Mouse (Mus musculus): ENCODE results near the gene Pmpca. TPM values are rescaled to one million over a fixed set of nuclear protein-coding genes. Genes with fewer than 3 reads are reported as not detected.

Gene Pmpca
- total RNA-seq (2015) = 36.7 and 50.1 TPM in 2 replicates
- total RNA-seq (2017) = 52.8 and 62.4 TPM in 2 replicates

DNA sequence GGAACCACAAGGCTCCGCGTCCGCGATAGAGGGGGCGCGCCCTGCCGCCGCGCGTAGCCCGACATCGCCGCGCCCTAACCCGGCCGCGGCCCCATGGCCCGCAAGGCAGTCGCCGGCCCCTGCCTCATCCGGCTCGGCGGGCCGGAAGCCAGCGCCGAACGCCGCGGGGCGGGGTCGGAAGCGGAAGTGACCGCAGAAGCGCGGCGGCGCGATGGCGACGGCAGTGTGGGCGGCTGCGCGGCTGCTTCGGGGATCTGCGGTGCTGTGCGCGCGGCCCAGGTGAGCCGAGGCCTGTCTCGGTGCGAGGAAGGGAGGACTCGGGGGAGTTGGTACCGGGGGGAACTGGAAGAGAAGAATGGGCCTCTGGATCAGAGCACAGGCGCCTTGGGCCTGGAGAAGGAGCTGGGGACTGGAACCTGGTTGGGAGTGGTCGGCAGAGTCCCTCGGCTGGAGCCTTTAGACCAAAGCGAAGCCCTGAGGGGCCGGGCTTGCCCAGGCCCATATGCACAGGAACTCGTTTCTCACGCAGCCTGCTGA lies at the start of gene Pmpca, which contains the start of gene Entr1:
Gene Pmpca, plus strand, starts transcription at position 186 of the 537 bp plus-strand sequence.
Gene Entr1, minus strand, starts transcription at position 163 of the 537 bp plus-strand sequence.
- ATAC-seq (replicated peaks; ENCODE audit: poor library complexity) = peak; percentile 93

GRCm38 (mm10) chr2:26341510-26341981 lies 47.6 kb upstream of the Pmpca start:
- ATAC-seq (replicated peaks; ENCODE audit: poor library complexity) = no peak

DNA sequence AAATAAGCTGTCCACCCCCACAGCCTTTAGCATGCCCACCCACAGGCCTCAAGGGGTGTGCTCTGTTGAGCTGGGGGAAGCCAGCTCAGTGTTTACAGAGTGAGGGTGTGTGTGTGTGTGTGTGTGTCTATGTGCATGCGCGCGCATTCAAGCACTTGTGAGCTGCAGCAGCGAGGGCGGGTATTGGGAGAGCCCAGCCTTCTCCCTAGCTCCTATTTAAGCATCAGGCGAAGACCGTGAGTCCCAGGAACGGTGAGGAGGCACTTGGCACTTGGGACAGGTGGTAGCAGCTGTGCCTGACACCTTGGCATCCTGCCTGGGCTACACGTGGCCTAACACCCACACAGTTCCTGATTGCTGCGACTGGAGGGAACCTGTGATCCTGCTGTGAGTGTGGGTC lies 47.1 kb upstream of the Pmpca start:
- ATAC-seq (replicated peaks; ENCODE audit: poor library complexity) = no peak

DNA sequence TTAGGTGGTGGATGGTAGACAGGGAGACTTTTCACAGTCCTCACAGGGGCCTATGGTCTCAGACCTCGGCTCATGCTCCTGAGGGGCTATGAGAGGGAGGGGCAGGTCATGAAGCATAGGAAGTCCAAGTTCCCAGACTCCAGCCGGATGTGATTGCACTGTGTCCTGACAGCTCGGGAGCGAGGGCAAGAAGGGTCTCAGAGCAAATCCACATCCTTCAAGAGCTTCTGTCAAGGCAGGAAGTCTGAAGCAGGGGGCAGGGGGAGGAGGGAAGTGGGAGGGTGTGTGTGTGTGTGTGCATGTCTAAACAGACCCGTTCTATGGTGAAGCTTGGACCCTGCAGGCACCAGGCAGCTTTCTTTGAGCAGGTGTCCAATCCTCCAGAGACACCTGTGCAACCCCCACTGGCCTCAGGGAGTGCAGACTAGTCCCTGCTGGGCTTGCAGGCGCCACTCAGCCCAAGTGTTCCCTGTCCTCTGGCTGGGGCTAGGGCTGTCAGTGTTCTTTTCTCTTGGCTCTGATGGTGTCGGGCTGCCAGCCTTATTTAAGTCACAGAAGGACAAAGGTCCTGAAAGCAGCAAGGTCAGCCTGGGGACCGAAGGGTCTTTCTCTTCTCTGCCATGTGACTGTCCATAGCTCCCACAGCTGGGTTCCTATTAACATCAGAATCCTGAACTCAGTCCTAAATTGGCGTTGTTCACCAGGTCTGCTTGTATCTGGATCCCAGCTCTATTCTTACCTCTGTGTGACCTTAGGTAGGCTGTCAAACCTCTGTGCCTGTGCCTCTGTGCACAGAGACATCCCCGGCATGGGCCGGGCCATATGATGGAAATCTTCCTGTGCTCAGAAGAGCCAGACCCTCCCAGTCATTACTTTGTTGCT lies 46.3 kb upstream of the Pmpca start:
- ATAC-seq (replicated peaks; ENCODE audit: poor library complexity) = no peak

DNA sequence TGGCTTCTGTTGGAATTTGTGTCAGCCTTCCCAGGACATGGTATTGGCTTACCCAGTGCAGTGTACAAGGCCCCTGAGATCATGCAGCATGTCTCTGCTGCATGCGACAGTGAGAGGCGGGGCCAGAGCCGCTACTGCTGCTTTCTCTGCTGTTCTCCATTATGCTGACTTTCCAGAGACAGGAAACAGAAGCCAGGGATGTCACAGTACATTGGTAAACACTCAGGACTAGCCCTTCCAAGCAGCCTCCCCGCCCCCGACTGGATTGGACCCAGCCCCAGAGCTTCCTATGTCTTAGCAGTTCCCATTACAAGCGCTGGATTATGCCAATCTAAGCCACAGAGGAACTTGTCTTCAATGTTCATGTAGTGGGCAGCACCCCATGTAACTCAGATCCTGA lies 40.9 kb upstream of the Pmpca start:
- ATAC-seq (replicated peaks; ENCODE audit: poor library complexity) = no peak

GRCm38 (mm10) chr2:26351358-26352290 lies 37.5 kb upstream of the Pmpca start, which contains the start of gene Dnlz:
Gene Dnlz, minus strand, starts transcription at chr2:26352110.
- peak; percentile 93 for ATAC-seq (replicated peaks; ENCODE audit: poor library complexity)

DNA sequence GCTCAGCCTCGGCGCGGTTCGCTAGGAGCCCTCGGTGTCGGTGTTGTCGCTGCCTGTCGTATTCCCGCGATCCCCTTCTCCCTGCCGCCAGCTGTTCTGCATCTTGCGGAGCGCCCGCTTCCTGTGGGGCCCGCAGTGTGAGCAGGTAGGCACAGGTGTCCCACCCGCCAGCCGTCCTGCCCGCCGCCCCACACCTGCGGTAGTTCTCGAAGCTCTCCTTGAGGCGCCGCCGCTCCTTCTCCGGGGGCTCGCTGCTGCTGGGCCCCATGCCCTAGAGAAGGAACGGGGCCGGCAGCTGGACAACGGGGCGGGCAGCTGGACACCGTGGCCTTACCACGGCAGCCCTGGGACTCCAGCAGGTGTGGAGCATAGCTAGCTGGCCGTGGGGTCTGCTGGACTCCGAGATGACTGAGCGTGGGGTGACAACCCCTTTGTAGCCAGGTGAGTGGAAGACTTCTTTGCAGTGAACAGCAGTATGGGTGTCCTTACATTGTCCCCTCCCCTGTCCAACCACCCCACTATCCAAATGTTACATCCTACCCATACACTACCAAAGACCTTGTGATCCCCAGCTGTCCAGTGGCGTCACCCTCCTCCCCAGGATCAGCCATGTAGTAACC lies 36.7 kb upstream of the Pmpca start:
- peak; percentile 32 for ATAC-seq (replicated peaks; ENCODE audit: poor library complexity)

DNA sequence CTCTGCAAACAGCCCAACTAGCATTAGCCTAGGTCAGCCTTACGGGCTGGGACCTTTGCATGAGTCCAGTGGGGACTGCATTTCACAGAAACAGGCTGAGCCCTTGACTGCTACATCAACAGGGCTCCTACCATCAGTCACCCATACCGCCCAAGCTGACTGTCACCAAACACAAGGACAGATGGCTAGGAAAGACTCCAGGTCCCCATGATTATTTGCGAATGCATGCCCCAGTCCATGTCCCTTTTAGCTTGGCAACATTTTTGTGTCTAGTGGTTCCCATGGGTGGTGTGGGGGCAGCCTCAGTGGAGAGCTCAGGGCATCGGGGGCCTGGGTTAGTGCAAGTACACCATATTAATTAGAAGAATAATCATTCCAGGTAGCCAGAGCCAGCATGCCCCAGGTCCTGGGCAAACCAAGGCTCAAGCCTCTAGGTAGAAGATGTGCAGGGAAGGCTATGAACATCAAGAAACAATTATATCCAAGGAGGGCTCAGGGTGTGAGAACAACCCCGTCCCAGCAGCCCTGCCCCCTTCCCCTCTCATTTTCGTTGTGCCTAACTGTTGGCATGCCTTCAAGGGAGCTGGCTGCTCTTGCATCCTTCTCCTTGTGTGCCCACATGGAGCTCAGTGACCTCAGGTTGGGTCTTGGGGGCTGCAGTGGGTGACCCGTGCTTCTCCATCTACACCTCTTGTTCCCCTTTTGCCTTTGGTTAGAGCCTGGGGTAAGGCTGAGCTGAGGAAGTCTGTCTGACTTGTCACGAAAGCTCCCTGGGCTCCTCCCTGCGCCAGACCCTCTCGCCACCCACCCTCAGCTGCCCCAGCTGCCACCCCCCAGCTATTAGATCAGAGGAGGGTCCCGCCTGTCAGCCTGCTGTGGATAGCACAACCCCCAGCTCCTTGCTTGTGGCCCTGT lies 35.8 kb upstream of the Pmpca start:
- ATAC-seq (replicated peaks; ENCODE audit: poor library complexity) = no peak

GRCm38 (mm10) chr2:26354401-26354800 lies 34.7 kb upstream of the Pmpca start:
- no peak for ATAC-seq (replicated peaks; ENCODE audit: poor library complexity)

DNA sequence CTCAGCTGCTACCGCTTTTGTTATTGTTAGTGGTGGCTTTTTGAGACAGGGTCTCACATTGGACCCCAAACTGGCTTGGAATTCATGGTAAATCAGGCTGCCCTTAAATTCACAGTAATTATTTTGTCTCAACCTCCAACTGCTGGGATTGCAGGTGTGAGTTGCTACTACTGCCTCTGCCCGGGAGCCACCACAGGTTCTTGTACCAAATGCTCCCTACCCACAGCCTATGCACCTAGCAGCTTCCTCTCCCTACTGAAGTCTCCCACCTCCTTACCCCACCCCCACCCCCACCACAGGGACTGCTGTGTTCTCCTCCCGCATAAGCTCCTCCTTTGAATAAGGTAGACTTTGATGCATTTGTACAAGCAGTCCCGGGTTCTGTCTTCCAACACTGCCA lies 32.9 kb upstream of the Pmpca start:
- no peak for ATAC-seq (replicated peaks; ENCODE audit: poor library complexity)

DNA sequence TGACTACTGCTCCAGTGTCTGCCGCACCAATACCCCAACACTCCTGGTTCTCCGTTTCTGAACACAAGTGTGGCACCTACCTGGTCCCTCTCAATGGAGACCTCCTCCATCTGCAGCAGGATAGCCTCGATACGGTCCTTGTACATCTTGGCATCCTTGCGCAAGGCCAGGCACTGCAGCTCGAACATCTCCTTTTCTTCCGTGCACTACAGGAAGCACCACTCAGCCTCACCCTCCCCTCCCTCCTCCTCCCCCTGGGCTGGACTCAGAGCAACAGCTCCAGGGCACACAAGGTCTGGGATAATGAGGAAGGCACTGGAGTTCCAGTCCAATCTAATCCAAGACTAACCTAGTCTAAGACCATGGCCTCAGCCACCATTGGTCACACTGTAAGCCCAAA lies 32.5 kb upstream of the Pmpca start:
- ATAC-seq (replicated peaks; ENCODE audit: poor library complexity) = no peak

DNA sequence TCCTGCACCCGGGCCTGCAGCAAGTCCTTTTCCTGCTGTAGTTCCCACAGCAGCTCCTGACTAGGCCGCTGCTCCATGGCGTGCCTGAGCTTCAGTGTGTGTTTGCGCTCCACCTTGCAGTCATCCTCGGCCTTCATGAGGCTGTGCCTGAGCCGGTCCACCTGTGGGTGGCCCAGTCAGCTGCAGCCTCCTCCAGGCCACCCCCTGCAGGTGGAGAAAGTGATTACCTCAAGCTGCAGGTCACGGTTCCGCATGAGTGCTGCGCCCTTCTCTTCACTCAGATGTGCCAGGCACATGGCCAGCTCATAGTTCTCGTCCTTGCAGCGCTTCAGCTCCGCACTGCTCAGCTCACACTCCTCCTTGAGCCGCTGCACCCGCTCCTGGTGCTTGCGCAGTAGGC lies 31.7 kb upstream of the Pmpca start:
- ATAC-seq (replicated peaks; ENCODE audit: poor library complexity) = no peak

GRCm38 (mm10) chr2:26358667-26359320 lies 30.3 kb upstream of the Pmpca start:
- ATAC-seq (replicated peaks; ENCODE audit: poor library complexity) = no peak

GRCm38 (mm10) chr2:26359983-26360382 lies 29.2 kb upstream of the Pmpca start:
- ATAC-seq (replicated peaks; ENCODE audit: poor library complexity) = peak; percentile 77

DNA sequence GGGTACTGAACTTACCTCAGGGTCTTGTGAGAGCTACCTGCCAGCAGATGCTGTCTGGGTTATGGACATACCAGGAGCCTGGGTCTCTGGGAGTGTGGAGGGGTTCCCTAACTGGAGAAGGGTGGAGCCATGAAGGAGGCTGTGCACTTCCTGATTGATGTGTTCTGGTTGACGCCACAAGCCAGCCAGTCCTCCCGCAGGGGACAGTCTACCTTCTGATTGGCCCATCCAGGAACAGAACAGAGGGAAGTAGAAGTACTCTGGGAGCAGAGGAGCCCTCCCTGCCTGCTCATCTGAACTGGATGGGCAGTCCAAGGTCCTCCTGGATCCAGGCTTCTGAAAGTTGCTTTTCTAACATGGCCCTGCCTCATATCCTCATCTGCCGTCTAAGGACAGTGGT lies 28.4 kb upstream of the Pmpca start, which contains the start of gene Card9:
Gene Card9, minus strand, starts transcription at position 147 of the 400 bp plus-strand sequence.
- peak; percentile 82 for ATAC-seq (replicated peaks; ENCODE audit: poor library complexity)

DNA sequence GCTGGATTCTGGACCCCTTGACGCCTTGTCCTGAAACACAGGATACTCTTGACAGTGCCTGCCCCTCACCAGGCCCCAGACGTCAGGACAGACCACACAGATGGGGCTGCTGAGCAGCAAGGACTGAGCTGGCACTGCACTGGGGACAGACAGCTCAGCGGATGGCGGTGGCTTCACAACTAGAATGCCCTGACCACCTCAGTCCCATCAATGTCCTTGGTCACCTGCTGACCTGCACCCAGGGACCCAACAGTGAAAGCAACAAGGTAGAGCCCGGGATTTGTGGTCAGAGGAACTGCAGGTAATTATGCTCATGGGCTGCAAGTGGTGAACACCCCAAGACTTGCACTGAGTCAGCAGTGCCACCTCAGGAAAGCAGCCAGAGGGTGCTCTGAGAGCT lies 26.1 kb upstream of the Pmpca start:
- no peak for ATAC-seq (replicated peaks; ENCODE audit: poor library complexity)

DNA sequence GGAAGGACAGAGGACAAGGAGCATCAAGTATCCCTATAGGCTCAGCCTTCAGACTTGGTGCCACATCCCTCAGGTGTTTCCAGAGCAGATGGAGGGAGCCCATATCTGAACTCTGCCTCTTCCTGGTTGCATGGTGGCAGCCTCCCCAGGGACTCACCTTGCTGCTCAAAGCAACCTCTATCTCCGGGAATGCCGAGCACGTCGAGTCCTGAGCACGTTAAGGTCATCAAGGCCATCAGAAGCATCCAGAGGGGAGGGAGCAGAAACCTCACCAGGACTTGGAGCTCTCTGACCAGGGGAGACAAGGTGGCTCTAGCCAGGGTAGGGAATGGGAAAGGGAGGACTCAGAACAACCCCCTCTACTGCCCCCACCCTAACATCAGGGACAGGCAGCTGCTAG lies 25.7 kb upstream of the Pmpca start:
- ATAC-seq (replicated peaks; ENCODE audit: poor library complexity) = no peak

DNA sequence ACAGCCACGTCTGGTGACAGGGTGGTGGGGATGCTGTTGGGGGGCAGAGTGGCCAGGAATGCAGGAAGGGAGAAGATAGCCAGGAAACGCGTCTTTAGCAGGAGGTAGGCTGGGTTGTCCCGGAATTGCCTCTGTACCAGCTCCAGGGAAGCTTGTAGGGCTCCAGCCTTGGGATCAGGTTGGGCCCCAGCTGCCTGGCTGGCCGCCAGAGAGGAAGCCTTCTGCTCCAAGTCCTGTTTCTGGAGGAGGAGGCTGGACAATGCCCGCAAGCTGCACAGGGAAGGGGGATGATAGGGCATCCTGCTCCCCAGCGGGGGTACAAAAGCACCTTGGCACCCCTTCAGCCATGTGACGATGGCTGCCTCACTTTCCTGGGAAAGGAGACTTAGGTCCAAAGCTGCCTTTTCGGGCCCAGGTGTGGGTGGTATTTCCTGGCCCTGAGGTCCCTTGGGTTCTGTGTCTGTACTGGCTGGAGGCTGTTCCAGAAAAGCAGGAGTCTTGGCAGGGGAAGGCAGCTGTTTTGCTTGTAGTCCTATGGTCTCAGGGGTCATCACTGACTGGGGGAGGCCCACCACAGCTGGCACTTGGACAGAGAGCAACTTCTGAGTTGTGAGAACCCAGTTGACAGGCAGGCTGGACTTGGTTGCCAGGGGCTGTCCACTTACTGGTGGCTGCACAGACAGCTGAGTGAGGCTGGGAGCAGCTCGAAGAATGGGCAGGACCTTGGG lies 24.2 kb upstream of the Pmpca start:
- ATAC-seq (replicated peaks; ENCODE audit: poor library complexity) = no peak
